ENCODE assay signal across 9 mouse cellular contexts in genomic region chr6:52963840-52964690, GRCm38 (mm10).
A peak's percentile ranks its signal among the peaks of the same experiment; 100 is the strongest.
DNase-seq lines count a peak whose midpoint lies in the region; ATAC-seq and TF ChIP-seq lines count a peak whose summit lies in the region.
"Had no signal": no experiment of that assay in that cellular context is flagged by ENCODE, and none has a peak within 500 bp of the region (broad histone marks: within the 10 kb centered on the region; RNA-seq: fewer than 3 reads in every experiment).

No protein-coding gene starts in this region.

- H3K27me3 ChIP-seq in midbrain, postnatal 0 days (ENCODE audit: insufficient read depth, low read length): no peaks in the 10 kb centered on the region
- no peaks in the 10 kb centered on the region for H3K27me3 ChIP-seq in midbrain, embryonic 15.5 days (replicated peaks)
- no peaks in the 10 kb centered on the region for H3K27me3 ChIP-seq in embryonic facial prominence, embryonic 12.5 days
- H3K27me3 ChIP-seq in limb, embryonic 12.5 days: no peaks in the 10 kb centered on the region

- no peaks in the 10 kb centered on the region for H3K36me3 ChIP-seq in midbrain, postnatal 0 days (ENCODE audit: insufficient read depth, low read length)
- no peaks in the 10 kb centered on the region for H3K36me3 ChIP-seq in midbrain, embryonic 15.5 days (replicated peaks)
- no peaks in the 10 kb centered on the region for H3K36me3 ChIP-seq in embryonic facial prominence, embryonic 12.5 days
- no peaks in the 10 kb centered on the region for H3K36me3 ChIP-seq in limb, embryonic 12.5 days

- H3K9ac ChIP-seq in midbrain, postnatal 0 days (replicated peaks; ENCODE audit: low read length, poor library complexity, severe bottlenecking): no peak overlapping the region; the same call in 1 of the 2 replicates
- H3K9ac ChIP-seq in midbrain, embryonic 15.5 days: no peak overlapping the region
- H3K9ac ChIP-seq in embryonic facial prominence, embryonic 12.5 days: no peak overlapping the region
- H3K9ac ChIP-seq in limb, embryonic 12.5 days (replicated peaks): no peak overlapping the region

- no peak overlapping the region for H3K4me2 ChIP-seq in midbrain, postnatal 0 days (ENCODE audit: low read depth, low read length, poor library complexity, severe bottlenecking)
- no peak overlapping the region for H3K4me2 ChIP-seq in midbrain, embryonic 15.5 days
- no peak overlapping the region for H3K4me2 ChIP-seq in embryonic facial prominence, embryonic 12.5 days (replicated peaks)
- peak overlapping the region; percentile 16 for H3K4me2 ChIP-seq in limb, embryonic 12.5 days

- no peak for TF ChIP-seq CTCF in midbrain, postnatal 0 days (IDR thresholded peaks at IDR 0.05)

- 53% methylated on average over 13 of the region's 13 CpGs for WGBS in midbrain, postnatal 0 days
- WGBS in midbrain, embryonic 15.5 days: 58% methylated on average over 13 of the region's 13 CpGs
- WGBS in embryonic facial prominence, embryonic 12.5 days: 53% methylated on average over 13 of the region's 13 CpGs
- WGBS in limb, embryonic 12.5 days: 38% methylated on average over 13 of the region's 13 CpGs

- no peaks in the 10 kb centered on the region for H3K9me3 ChIP-seq in midbrain, postnatal 0 days (ENCODE audit: low read length)
- H3K9me3 ChIP-seq in midbrain, embryonic 15.5 days: no peaks in the 10 kb centered on the region
- H3K9me3 ChIP-seq in embryonic facial prominence, embryonic 12.5 days: no peaks in the 10 kb centered on the region
- H3K9me3 ChIP-seq in limb, embryonic 12.5 days: no peaks in the 10 kb centered on the region

- H3K4me1 ChIP-seq in midbrain, postnatal 0 days (ENCODE audit: insufficient read depth, low read length): peaks cover 16% of the 10 kb centered on the region; the same call in 1 of the 2 replicates
- H3K4me1 ChIP-seq in midbrain, embryonic 15.5 days: peaks cover 24% of the 10 kb centered on the region
- H3K4me1 ChIP-seq in embryonic facial prominence, embryonic 12.5 days: peaks cover 42% of the 10 kb centered on the region
- H3K4me1 ChIP-seq in limb, embryonic 12.5 days (replicated peaks): peaks cover 75% of the 10 kb centered on the region

- no peak for ATAC-seq in midbrain, postnatal 0 days (ENCODE audit: low FRiP score)
- no peak for ATAC-seq in midbrain, embryonic 15.5 days (replicated peaks)
- ATAC-seq in embryonic facial prominence, embryonic 12.5 days (ENCODE audit: insufficient number of reproducible peaks, insufficient read depth, low FRiP score, low TSS enrichment): no peak
- ATAC-seq in limb, embryonic 12.5 days (ENCODE audit: insufficient number of reproducible peaks, insufficient read depth, low FRiP score, low TSS enrichment, low read depth): no peak

- H3K4me3 ChIP-seq in midbrain, postnatal 0 days (ENCODE audit: low read depth, low read length): no peak overlapping the region
- H3K4me3 ChIP-seq in midbrain, embryonic 15.5 days: no peak overlapping the region
- H3K4me3 ChIP-seq in embryonic facial prominence, embryonic 12.5 days: no peak overlapping the region
- no peak overlapping the region for H3K4me3 ChIP-seq in limb, embryonic 12.5 days (replicated peaks)

- peak; percentile 43 for DNase-seq in heart, adult 11 months
- DNase-seq in heart, adult 9 months (ENCODE audit: low spot score in 2 of 2): no peak
- DNase-seq in midbrain, postnatal 0 days (ENCODE audit: low spot score): peak; percentile 63
- no peak for DNase-seq in kidney, adult 9 months
- no peak for DNase-seq in embryo, embryonic 9.5 days (ENCODE audit: extremely low spot score)
- DNase-seq: thymus, adult 2 months had no signal

- no peak overlapping the region for H3K27ac ChIP-seq in midbrain, postnatal 0 days (ENCODE audit: low read depth, low read length)
- no peak overlapping the region for H3K27ac ChIP-seq in midbrain, embryonic 15.5 days
- peak overlapping the region; percentile 60; the same call in 1 of the 2 replicates for H3K27ac ChIP-seq in embryonic facial prominence, embryonic 12.5 days
- H3K27ac ChIP-seq in limb, embryonic 12.5 days: peak overlapping the region; percentile 88

Comparison
In these comparisons a context has a peak if more than half of its experiments do, and no peak if none do; other contexts are left out.
1. DNase-seq: peak in heart, adult 11 months (single experiment) and midbrain, postnatal 0 days (single experiment); none in heart, adult 9 months (0 of 2), kidney, adult 9 months (single experiment) and embryo, embryonic 9.5 days (single experiment).
2. H3K27ac ChIP-seq: peak in embryonic facial prominence, embryonic 12.5 days (single experiment) and limb, embryonic 12.5 days (single experiment); none in midbrain, postnatal 0 days (single experiment) and midbrain, embryonic 15.5 days (single experiment).